Mouse (Mus musculus) layer of hippocampus, adult 18-20 months (tissue): ENCODE results near the gene Mapk12. TPM values are rescaled to one million over a fixed set of nuclear protein-coding genes. Genes with fewer than 3 reads are reported as not detected.

ENCODE experiments used
- DNase-seq, 2 experiments: peaks; one replicate each; pipeline ENCODE4 v3.0.0; 2022; ENCODE audit warnings: low spot score in 2 of 2
- total RNA-seq, 2 experiments: library from RNA; stranded (reverse); gene quantifications; 2 replicates each; pipeline ENCODE4 v1.2.3; 2021

Gene Mapk12
- total RNA-seq, 2 experiments from 2014 or later: 4.8 to 5.4 TPM

- no peak for DNase-seq
Measured at GRCm38 (mm10) chr15:89172276-89172935, 31.9 kb upstream of the Mapk12 start.

- no peak for DNase-seq
Measured at GRCm38 (mm10) chr15:89171526-89172051, 31.1 kb upstream of the Mapk12 start.

GRCm38 (mm10) chr15:89170102-89170501 lies 29.6 kb upstream of the Mapk12 start:
- no peak for DNase-seq

GRCm38 (mm10) chr15:89169431-89169830 lies 28.9 kb upstream of the Mapk12 start:
- peak; percentile 81 to 95 for DNase-seq

- no peak for DNase-seq
Measured at GRCm38 (mm10) chr15:89168922-89169321, 28.4 kb upstream of the Mapk12 start.

GRCm38 (mm10) chr15:89165478-89165877 lies 25.0 kb upstream of the Mapk12 start:
- DNase-seq: no peak

- no peak for DNase-seq
Measured at GRCm38 (mm10) chr15:89161397-89161796, 20.9 kb upstream of the Mapk12 start.

GRCm38 (mm10) chr15:89158516-89158915 lies 18.0 kb upstream of the Mapk12 start:
- no peak for DNase-seq

- peak in 1 of 2 experiments; percentile 58 for DNase-seq
Measured at GRCm38 (mm10) chr15:89157954-89158353, 17.5 kb upstream of the Mapk12 start.

GRCm38 (mm10) chr15:89152312-89152711 lies 11.8 kb upstream of the Mapk12 start:
- no peak for DNase-seq

- DNase-seq: no peak
Measured at GRCm38 (mm10) chr15:89150041-89150390, 9.5 kb upstream of the Mapk12 start.

- DNase-seq: no peak
Measured at GRCm38 (mm10) chr15:89149271-89150040, 9.0 kb upstream of the Mapk12 start, which contains the start of gene Mapk11. Gene Mapk11, minus strand, starts transcription at chr15:89149628.

GRCm38 (mm10) chr15:89148496-89149270 lies 8.2 kb upstream of the Mapk12 start:
- no peak for DNase-seq

- no peak for DNase-seq
Measured at GRCm38 (mm10) chr15:89147895-89148294, 7.4 kb upstream of the Mapk12 start.

GRCm38 (mm10) chr15:89147456-89147855 lies 7.0 kb upstream of the Mapk12 start:
- no peak for DNase-seq

- DNase-seq: peak in 1 of 2 experiments; percentile 63
Measured at GRCm38 (mm10) chr15:89147024-89147423, 6.5 kb upstream of the Mapk12 start.

- peak; percentile 45 to 48 for DNase-seq
Measured at GRCm38 (mm10) chr15:89146537-89146936, 6.0 kb upstream of the Mapk12 start.

- DNase-seq: no peak
Measured at GRCm38 (mm10) chr15:89145813-89146350, 5.4 kb upstream of the Mapk12 start.

GRCm38 (mm10) chr15:89144965-89145364 lies 4.5 kb upstream of the Mapk12 start:
- DNase-seq: no peak

- no peak for DNase-seq
Measured at GRCm38 (mm10) chr15:89143134-89143533, 2.6 kb upstream of the Mapk12 start.

GRCm38 (mm10) chr15:89141905-89142304 lies 1.4 kb upstream of the Mapk12 start:
- no peak for DNase-seq
